Mouse (Mus musculus) embryonic fibroblast, embryonic 13.5 days (primary cell): ENCODE measurements around the gene Acod1. TPM values are rescaled to one million over a fixed set of nuclear protein-coding genes. Genes with fewer than 3 reads are reported as not detected.

Source experiments
- H3K27ac ChIP-seq: 2 replicates; pipeline ENCODE4 v1.5.1; 2012; ENCODE audit warnings: low read length, control low read depth, inconsistent platforms; ENCODE audit not compliant: insufficient read depth
- H3K4me1 ChIP-seq: 2 replicates; pipeline ENCODE4 v1.6.1; 2011; ENCODE audit warnings: low read length; ENCODE audit not compliant: control insufficient read depth, insufficient read depth
- H3K4me3 ChIP-seq: 2 replicates; pipeline ENCODE4 v1.5.1; 2011; ENCODE audit warnings: mild to moderate bottlenecking, control low read depth, low read length; ENCODE audit not compliant: insufficient read depth
- CTCF ChIP-seq: IDR thresholded peaks from 2 replicates; pipeline ENCODE4 v1.5.1; 2011; ENCODE audit warnings: mild to moderate bottlenecking, control low read depth, low read length, moderate library complexity, borderline replicate concordance; ENCODE audit not compliant: insufficient read depth
- POLR2A ChIP-seq: IDR thresholded peaks from 2 replicates; pipeline ENCODE4 v1.6.1; 2011; ENCODE audit warnings: low read depth, mild to moderate bottlenecking, control low read depth, low read length, moderate library complexity
- polyA plus RNA-seq: library from polyadenylated mRNA; stranded (reverse); fragments of >200 nt; gene quantifications from 2 replicates; pipeline ENCODE4 v1.2.4, GENCODE M21; 2011; ENCODE audit warnings: low read depth; ENCODE audit not compliant: missing spikeins, insufficient read length

Acod1 gene
- polyA plus RNA-seq, 1 experiment, result not detected

DNA sequence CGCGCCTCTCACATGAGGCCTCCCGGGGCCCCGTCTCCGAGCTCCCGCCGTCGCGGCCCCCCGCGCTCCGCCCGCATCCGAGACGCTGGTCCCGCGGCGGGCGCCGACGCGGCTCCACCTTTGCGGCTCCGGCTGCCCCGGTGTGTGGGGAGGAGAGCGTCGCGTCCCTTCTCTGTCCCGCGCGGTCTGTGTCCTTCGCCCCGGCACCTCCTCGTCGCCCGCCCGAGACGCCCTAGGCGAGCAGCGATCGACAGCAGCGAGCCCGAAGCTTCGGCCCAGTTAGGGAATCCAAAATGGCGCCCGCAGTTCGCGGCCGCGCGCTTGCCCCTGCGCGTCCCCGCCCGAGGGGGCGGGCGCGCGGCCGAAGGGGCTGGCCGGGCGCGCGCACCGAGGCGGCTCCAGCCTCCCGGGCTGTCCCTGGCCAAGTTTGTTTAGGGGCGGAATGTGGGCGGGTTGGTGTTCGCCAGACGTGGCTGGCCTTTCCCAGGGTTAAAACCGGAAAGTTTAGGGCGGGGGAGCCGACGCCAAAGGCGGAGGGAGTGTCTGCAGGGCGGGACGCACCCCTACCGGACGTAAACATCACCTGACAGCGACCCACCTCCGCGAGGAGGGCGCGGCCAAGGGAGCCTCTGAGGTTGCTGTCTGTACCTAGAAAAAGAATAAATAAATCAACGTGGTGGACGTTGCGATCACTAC, 52.6 kb downstream of the Acod1 start, which contains the start of gene Fbxl3:
Fbxl3 (minus strand) TSS at position 329 of the 696 bp plus-strand sequence.
- TF ChIP-seq CTCF, result no peak
- peak; percentile 68 for TF ChIP-seq POLR2A
- peak within 1 kb of the TSS; percentile 83 for H3K4me3 ChIP-seq
- peak within 1 kb of the TSS; percentile 98 for H3K27ac ChIP-seq
- H3K4me1 ChIP-seq, result peaks cover 6% of the 10 kb centered on the region

DNA sequence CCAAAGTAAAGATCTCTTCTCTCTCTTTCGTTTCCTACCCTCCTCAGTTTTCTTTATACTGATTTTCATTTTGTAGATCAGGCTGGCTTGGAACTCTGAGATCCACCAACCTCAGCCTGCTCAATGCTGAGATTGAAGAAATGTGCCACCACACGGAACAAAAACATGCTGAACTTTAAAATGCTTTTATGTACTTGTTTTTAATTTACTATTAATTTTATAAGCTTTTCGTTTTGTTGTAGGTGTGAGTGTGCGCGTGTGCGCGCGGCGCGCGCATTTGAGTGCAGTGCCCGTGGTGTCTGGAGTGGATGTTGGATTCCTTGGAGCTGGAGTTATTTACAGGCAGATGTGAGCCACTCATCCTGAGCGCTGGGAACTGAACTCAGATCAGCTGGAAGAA, 53.5 kb downstream of the Acod1 start:
- Histone ChIP-seq H3K4me1 (peaks cover 6% of the 10 kb centered on the region), H3K27ac (no peak overlapping the region), H3K4me3 (no peak overlapping the region)
- no peak for TF ChIP-seq POLR2A
- TF ChIP-seq CTCF, result no peak

DNA sequence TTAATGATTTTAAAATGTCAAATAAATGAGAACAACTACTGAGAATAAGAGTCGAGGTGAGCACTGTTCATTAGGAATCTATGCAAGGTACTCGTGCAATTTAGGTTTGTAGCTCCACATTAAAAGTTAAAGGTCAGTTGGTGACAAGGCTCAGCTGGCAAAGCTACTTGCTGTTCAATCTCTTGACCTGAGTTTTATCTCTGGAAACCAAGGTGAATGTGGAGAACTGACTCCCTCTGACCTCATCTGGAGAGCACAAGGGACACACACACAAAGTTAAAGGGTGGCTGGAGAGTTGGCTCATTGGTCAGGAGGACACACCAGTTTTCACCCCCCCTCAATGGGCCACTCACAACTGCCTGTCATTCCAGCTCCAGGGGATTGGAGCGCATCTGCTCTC, 54.4 kb downstream of the Acod1 start:
- TF ChIP-seq CTCF, result no peak
- no peak for TF ChIP-seq POLR2A
- no peak overlapping the region for H3K4me3 ChIP-seq
- H3K4me1 ChIP-seq, result peaks cover 6% of the 10 kb centered on the region
- H3K27ac ChIP-seq, result no peak overlapping the region

DNA sequence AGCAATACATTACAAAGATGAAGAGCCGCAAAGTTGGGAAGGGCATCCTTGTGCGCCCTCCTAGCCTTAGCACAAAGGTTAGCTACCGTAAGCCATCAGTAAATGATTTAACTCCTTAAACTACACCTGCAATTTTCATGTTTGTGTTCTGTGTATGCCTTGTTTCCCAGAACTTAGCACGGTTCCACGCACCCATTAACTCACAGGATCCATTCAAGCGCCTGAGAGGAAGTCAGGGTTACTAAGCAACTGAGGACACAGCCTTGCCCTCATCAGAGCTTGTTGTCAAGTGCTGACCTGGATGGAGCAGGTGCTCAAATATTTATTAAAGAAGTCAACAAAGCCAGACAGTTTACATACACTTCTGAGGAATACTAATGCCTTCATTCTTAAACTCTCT, 55.5 kb downstream of the Acod1 start:
- Histone ChIP-seq H3K27ac (no peak overlapping the region), H3K4me3 (no peak overlapping the region), H3K4me1 (no peaks in the 10 kb centered on the region)
- TF ChIP-seq CTCF (no peak), POLR2A (no peak)

DNA sequence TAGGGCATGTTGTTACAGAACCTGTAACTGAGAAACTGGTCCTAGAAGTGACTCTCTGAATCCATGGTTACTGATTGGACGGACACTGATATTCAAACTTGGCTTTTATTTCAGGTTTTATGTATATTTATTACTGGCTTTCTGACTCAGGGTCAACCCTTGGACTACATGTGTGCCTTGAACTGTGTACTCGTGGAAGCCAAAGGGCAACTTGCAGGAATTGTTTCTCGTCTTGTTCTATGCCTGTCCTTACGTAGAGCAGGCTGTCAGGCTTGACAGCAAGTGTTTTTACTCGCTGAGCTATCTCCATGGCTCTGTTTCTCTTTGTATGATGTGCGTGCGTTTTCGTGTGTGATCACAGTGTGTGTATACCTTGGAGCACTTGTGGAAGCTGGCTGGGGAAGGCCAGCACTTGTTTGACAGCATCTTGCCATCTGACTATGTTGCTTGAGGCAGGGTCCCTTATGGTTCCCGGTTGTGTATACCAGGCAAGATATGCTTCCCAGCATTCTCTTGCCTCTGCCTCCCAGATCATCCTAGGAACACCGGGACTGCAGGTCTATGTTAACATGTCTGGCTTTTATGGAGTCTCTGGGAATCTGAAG, 56.1 kb downstream of the Acod1 start:
- H3K27ac ChIP-seq, result no peak overlapping the region
- H3K4me3 ChIP-seq, result no peak overlapping the region
- no peaks in the 10 kb centered on the region for H3K4me1 ChIP-seq
- TF ChIP-seq CTCF (no peak), POLR2A (no peak)

Other genes starting within 250 kb of the Acod1 start
- gene Kctd12, start 64.3 kb upstream of the Acod1 start, polyA plus RNA-seq, result 19.0 and 38.8 TPM in 2 replicates
- gene Cln5, start 23.2 kb downstream of the Acod1 start, polyA plus RNA-seq, result 50.8 and 52.9 TPM in 2 replicates
- gene Fbxl3, start 52.6 kb downstream of the Acod1 start, polyA plus RNA-seq, result 59.0 and 66.4 TPM in 2 replicates